Mouse (Mus musculus) forebrain, embryonic 15.5 days (tissue): ENCODE data around the gene Raver2. TPM values are rescaled to one million over a fixed set of nuclear protein-coding genes. Genes with fewer than 3 reads are reported as not detected.

Source experiments
- polyA plus RNA-seq: library from polyadenylated mRNA; unstranded; fragments of >200 nt; fragmentation: Nextera tagmentation; extraction: Ambion mirVana; gene quantifications from 2 replicates; pipeline ENCODE4 v1.2.1, GENCODE M21; 2015

The Raver2 gene
- polyA plus RNA-seq, 1 experiment from 2014 or later: 4.9 TPM

Other genes with a start within 250 kb of the Raver2 start
- gene Gm10577, start 48.3 kb upstream of the Raver2 start, polyA plus RNA-seq: not detected in 2 replicates
- 46.5 and 51.3 TPM in 2 replicates for gene Jak1, start 196.3 kb downstream of the Raver2 start, polyA plus RNA-seq